Mouse (Mus musculus): ENCODE data around the gene Aldh1a1.

- TF ChIP-seq CTCF (IDR thresholded peaks at IDR 0.05; ENCODE audit: borderline replicate concordance, extremely low read depth, insufficient read depth, insufficient read length) (no peak), POLR2A (IDR thresholded peaks at IDR 0.05; ENCODE audit: borderline replicate concordance, extremely low read depth, insufficient read depth, insufficient read length, poor library complexity, severe bottlenecking) (no peak)
These were observed 16.1 kb downstream of the Aldh1a1 start for GRCm38 (mm10) chr19:20508609-20509008.
